Mouse (Mus musculus): ENCODE data around the gene Mcub. TPM values are rescaled to one million over a fixed set of nuclear protein-coding genes. Genes with fewer than 3 reads are reported as not detected.

Gene Mcub
- polyA plus RNA-seq, 1 experiment: 3.0 TPM

DNA sequence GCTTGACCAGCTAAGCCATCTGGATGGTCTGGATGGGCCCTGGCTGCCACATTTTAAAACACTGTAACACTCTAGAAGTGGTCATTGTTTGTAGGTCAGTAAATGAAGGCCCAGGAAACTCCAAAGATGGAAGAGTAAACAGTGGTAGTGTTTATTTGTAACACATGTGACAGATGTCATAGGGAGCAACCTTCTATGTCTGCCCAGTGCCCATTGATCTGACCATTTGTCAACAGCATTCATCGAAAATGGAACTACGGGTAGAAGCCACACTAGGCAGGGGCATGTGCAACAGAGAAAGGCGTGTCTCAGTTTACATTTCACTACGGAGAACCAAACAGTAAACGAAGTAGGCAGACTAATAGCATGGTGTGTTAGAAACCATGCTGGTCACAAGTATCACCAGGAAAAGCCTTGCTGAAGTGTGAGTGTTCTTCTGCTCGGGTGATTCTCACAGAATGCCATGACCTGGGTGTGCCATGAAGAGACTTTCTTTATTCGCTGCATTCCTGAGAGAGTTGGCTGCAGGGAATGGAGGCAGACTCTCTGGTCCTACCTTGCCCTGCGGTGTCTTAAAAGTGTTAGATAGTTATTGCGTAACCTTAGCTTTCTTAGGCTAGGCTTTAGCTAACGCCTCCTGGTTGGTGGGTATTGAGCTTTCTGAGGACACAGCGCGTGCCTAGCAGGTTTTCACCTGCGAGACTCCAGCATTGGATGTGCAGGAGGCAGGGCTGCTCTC is 82.1 kb downstream of the Mcub start:
- TF ChIP-seq POLR2A (IDR thresholded peaks at IDR 0.05; ENCODE audit: borderline replicate concordance, extremely low read depth, insufficient read depth, insufficient read length, poor library complexity, severe bottlenecking): no peak
- no peak for TF ChIP-seq CTCF (IDR thresholded peaks at IDR 0.05; ENCODE audit: borderline replicate concordance, extremely low read depth, insufficient read depth, insufficient read length)
- no peak for DNase-seq (ENCODE audit: low read depth)

- DNase-seq (ENCODE audit: low read depth): no peak
- TF ChIP-seq CTCF (IDR thresholded peaks at IDR 0.05; ENCODE audit: borderline replicate concordance, extremely low read depth, insufficient read depth, insufficient read length) (no peak), POLR2A (IDR thresholded peaks at IDR 0.05; ENCODE audit: borderline replicate concordance, extremely low read depth, insufficient read depth, insufficient read length, poor library complexity, severe bottlenecking) (no peak)
These were observed 83.6 kb downstream of the Mcub start for GRCm38 (mm10) chr3:129886430-129886829.

GRCm38 (mm10) chr3:129885577-129885976 is 84.4 kb downstream of the Mcub start:
- no peak for DNase-seq (ENCODE audit: low read depth)
- no peak for TF ChIP-seq CTCF (IDR thresholded peaks at IDR 0.05; ENCODE audit: borderline replicate concordance, extremely low read depth, insufficient read depth, insufficient read length)
- no peak for TF ChIP-seq POLR2A (IDR thresholded peaks at IDR 0.05; ENCODE audit: borderline replicate concordance, extremely low read depth, insufficient read depth, insufficient read length, poor library complexity, severe bottlenecking)

- no peak for DNase-seq (ENCODE audit: low read depth)
- TF ChIP-seq POLR2A (IDR thresholded peaks at IDR 0.05; ENCODE audit: borderline replicate concordance, extremely low read depth, insufficient read depth, insufficient read length, poor library complexity, severe bottlenecking): no peak
- TF ChIP-seq CTCF (IDR thresholded peaks at IDR 0.05; ENCODE audit: borderline replicate concordance, extremely low read depth, insufficient read depth, insufficient read length): no peak
These were observed 88.9 kb downstream of the Mcub start for GRCm38 (mm10) chr3:129880925-129881593.

DNA sequence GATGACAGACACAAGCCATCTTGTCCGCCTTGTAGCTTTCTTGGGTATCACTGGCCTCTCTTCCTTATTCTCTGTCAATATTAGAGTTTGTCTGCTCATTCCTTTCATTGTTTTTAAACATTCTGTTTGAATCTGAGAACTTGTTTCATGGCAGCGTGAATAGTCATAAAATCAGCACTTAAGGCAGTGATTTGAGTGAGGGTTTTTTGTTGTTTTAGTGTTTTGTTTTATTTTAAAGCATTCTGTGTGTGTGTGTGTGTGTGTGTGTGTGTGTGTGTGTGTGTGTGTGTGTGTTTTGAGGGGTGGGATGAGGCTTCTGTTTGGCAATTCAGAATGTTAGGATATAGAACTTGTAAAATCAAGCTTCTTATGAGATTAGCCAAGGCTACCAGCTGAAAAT is 90.1 kb downstream of the Mcub start:
- no peak for DNase-seq (ENCODE audit: low read depth)
- TF ChIP-seq POLR2A (IDR thresholded peaks at IDR 0.05; ENCODE audit: borderline replicate concordance, extremely low read depth, insufficient read depth, insufficient read length, poor library complexity, severe bottlenecking) (no peak), CTCF (IDR thresholded peaks at IDR 0.05; ENCODE audit: borderline replicate concordance, extremely low read depth, insufficient read depth, insufficient read length) (no peak)

DNA sequence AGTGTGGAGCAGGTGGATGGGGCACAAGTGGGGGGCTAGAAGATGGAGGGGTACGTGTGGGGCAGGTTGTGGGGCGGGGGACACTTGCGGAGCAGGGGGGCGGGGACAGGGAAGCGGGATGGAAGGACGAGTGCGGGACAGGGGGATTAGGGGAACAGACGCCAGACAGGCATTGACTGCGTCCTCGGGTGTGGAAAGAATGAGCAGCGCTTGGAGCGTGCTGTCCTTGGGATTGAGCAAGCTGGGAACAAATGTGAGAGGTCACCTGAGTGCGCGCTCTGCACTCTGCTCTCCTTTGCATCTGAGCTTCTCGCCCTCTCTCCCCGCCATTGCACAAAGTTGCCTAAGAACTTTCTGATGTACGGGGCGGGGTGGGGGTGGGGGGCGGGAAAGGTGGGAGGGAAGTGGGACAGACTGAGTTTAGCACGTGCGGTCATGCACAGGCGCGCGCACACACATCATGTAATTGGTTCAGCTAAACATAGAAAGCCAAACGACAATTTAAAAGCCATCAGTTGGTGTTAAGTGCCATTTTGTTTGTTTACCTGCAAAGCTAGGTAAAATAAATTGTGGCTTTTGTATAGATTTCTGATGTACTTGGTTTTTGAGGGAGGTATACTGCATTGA is 90.8 kb downstream of the Mcub start:
- no peak for TF ChIP-seq CTCF (IDR thresholded peaks at IDR 0.05; ENCODE audit: borderline replicate concordance, extremely low read depth, insufficient read depth, insufficient read length)
- DNase-seq (ENCODE audit: low read depth): peak; percentile 64

- TF ChIP-seq POLR2A (IDR thresholded peaks at IDR 0.05; ENCODE audit: borderline replicate concordance, extremely low read depth, insufficient read depth, insufficient read length, poor library complexity, severe bottlenecking) (peak; percentile 72), CTCF (IDR thresholded peaks at IDR 0.05; ENCODE audit: borderline replicate concordance, extremely low read depth, insufficient read depth, insufficient read length) (no peak; the same call in 1 of the 2 replicates)
- DNase-seq (ENCODE audit: low read depth): peak; percentile 95
These were observed 91.5 kb downstream of the Mcub start, which contains the start of gene Pla2g12a for GRCm38 (mm10) chr3:129878405-129879021. Gene Pla2g12a (plus strand): TSS chr3:129878606.

GRCm38 (mm10) chr3:129877327-129877726 is 92.7 kb downstream of the Mcub start:
- no peak for TF ChIP-seq CTCF (IDR thresholded peaks at IDR 0.05; ENCODE audit: borderline replicate concordance, extremely low read depth, insufficient read depth, insufficient read length)
- TF ChIP-seq POLR2A (IDR thresholded peaks at IDR 0.05; ENCODE audit: borderline replicate concordance, extremely low read depth, insufficient read depth, insufficient read length, poor library complexity, severe bottlenecking): no peak

More at GRCm38 (mm10) chr3:129877327-129877726, 92.7 kb downstream of the Mcub start:
- DNase-seq (ENCODE audit: low read depth): no peak

Other genes with a start within 250 kb of the Mcub start
- 4.8 and 4.9 TPM in 2 replicates for gene Egf, start 214.9 kb downstream of the Mcub start, polyA plus RNA-seq (2012; rRNA removed)
- gene Lrit3, start 166.2 kb downstream of the Mcub start, polyA plus RNA-seq (2012; rRNA removed): 0.15 and 0.23 TPM in 2 replicates
- 0.59 and 1.2 TPM in 2 replicates for gene Rrh, start 147.6 kb downstream of the Mcub start, polyA plus RNA-seq (2012; rRNA removed)
- gene Gar1, start 138.8 kb downstream of the Mcub start, polyA plus RNA-seq (2012; rRNA removed): 56.6 and 57.6 TPM in 2 replicates
- gene Cfi, start 134.3 kb downstream of the Mcub start, polyA plus RNA-seq (2012; rRNA removed): 0.04 and 0.21 TPM in 2 replicates
- 23.5 and 23.9 TPM in 2 replicates for gene Pla2g12a, start 91.6 kb downstream of the Mcub start, polyA plus RNA-seq (2012; rRNA removed)
- gene Casp6, start 68.8 kb downstream of the Mcub start, polyA plus RNA-seq (2012; rRNA removed): 26.4 and 38.0 TPM in 2 replicates
- gene Sec24b, start 91.3 kb upstream of the Mcub start, polyA plus RNA-seq (2012; rRNA removed): 60.9 and 82.0 TPM in 2 replicates
- 8.6 and 10.1 TPM in 2 replicates for gene Col25a1, start 161.3 kb upstream of the Mcub start, polyA plus RNA-seq (2012; rRNA removed)